Mouse (Mus musculus): ENCODE results near the gene Olfr1126.
"Not testable (repeated sequence)": the region's sequence is repeated elsewhere in the genome, so short reads cannot be mapped to it uniquely, and the experiment has no call there.

Olfr1126 gene

GRCm38 (mm10) chr2:87453662-87454061, at the start of gene Olfr1126:
Gene Olfr1126 (plus strand): TSS chr2:87453962.
- in situ Hi-C loops (cut with MboI, MseI): no loop called here

DNA sequence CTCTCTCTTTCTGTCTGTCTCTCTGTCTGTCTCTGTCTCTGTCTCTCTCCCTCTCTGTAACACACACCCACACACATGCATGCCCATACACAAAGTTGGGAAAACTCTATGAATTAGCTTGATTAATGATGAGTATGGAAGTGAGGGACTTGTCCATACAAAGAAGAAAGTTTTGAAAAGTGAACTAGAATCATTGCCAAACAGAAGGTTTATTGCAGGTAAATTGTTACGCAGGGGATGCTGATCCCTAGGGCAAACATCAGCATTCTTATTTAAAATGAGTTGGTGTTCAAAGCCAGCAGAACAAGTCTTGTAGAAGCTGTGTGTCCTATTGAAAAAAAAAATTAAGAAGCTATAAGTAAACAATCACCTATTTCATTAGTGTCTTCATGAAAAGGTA, 37.4 kb upstream of the Olfr1126 start, which contains the start of gene Olfr1123:
Gene Olfr1123 (plus strand): TSS at position 301 of the 400 bp plus-strand sequence.
- in situ Hi-C loops (cut with MboI, MseI): no loop called here

DNA sequence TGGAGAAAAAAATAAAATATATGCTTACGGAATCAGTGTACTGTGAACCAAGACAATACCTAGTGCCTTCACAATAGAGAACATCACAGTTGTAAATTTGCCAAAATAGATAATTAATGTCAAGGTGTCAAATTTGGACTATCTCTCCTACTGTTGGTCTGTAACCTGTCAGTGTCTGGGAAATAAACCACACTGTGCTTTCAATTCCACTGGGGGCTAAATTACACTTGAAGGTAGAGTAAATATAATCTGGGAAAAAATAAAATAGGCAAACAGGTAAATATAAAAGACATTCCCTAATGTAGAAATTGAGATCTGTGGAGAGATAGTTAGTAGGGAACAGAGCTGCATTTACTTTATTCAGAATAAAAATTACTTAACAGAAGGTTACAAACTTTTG, 23.8 kb upstream of the Olfr1126 start, which contains the start of gene Olfr1124:
Gene Olfr1124 (plus strand): TSS at position 301 of the 400 bp plus-strand sequence.
- in situ Hi-C loops (cut with MboI, MseI): no loop called here

- in situ Hi-C loops (cut with MboI, MseI): no loop called here
Observed at GRCm38 (mm10) chr2:87437731-87438130, 16.0 kb upstream of the Olfr1126 start.

DNA sequence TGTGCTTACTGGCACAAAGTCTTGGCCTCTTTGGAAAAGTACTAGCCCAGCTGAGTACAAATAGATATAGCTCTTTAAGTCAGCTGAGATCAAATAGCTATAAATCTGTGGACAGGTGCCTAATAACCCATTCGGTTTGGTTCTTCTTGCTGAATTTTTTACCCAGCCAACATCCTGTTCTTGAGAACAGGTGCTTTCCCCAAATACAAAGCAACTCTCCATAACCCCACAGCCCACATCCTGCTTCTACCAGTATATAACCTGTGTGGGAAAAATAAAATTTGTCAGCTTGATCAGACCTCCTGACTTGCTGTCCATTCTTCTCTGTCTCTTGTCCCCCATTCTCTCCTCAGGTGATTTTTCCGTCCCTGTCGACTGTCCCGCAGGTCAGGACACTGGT, 8.0 kb downstream of the Olfr1126 start:
- in situ Hi-C loops (cut with MboI, MseI): no loop called here

- in situ Hi-C loops (cut with MboI, MseI): no loop called here
Observed at GRCm38 (mm10) chr2:87480207-87480606, 26.4 kb downstream of the Olfr1126 start.

GRCm38 (mm10) chr2:87481158-87481557, 27.4 kb downstream of the Olfr1126 start:
- in situ Hi-C loops (cut with MboI, MseI): no loop called here

DNA sequence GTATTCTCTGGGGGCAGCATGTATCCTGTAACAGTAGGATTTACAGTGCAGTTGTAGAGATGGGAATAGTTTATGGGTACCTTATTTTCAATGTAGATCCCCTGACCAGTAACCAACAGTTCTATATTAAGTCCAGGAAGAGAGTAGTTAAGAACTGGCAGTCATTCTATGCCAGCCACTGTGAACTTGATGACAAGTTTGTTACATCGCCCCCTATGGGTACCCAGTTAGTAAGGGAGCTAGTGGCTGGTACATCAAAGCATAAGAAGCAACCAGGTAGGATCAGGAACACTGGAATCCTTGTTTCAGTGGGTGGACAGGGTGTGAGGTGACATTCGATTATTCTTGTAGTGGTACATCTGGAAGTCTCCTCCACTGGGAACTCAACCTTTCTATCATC, 28.5 kb downstream of the Olfr1126 start:
- in situ Hi-C loops (cut with MboI, MseI): no loop called here

DNA sequence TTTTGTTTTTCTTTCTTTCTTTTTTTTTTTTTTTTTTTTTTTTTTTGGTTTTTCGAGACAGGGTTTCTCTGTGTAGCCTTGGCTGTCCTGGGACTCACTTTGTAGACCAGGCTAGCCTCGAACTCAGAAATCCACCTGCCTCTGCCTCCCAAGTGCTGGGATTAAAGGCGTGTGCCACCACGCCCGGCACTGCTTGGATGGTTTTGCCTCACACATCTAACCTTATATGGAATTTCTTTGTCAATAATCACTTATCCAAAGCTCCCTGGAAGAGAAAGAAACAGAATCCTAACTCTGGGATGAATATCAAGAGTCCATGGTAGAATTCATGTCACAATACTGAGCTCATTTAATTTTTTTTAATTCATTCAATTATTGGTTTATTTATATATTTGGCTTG, 43.2 kb downstream of the Olfr1126 start, which contains the start of gene Pramel7:
Gene Pramel7 (minus strand): TSS at position 101 of the 400 bp plus-strand sequence.
- in situ Hi-C loops (cut with MboI, MseI): not testable (repeated sequence)

GRCm38 (mm10) chr2:87506265-87506664, 52.5 kb downstream of the Olfr1126 start, which contains the start of gene Pramel6:
Gene Pramel6 (plus strand): TSS chr2:87506565.
- in situ Hi-C loops (cut with MboI, MseI): no loop called here

Data from T-helper 2 cell (primary cell).